Mouse (Mus musculus) kidney, postnatal 25 days (tissue): ENCODE results near the gene Lpo.

Experiments
- DNase-seq, 2 experiments: peaks; one replicate each; pipeline ENCODE4 v3.0.0; 2021; ENCODE audit warnings: mixed read lengths in 2 of 2

Lpo gene

DNA sequence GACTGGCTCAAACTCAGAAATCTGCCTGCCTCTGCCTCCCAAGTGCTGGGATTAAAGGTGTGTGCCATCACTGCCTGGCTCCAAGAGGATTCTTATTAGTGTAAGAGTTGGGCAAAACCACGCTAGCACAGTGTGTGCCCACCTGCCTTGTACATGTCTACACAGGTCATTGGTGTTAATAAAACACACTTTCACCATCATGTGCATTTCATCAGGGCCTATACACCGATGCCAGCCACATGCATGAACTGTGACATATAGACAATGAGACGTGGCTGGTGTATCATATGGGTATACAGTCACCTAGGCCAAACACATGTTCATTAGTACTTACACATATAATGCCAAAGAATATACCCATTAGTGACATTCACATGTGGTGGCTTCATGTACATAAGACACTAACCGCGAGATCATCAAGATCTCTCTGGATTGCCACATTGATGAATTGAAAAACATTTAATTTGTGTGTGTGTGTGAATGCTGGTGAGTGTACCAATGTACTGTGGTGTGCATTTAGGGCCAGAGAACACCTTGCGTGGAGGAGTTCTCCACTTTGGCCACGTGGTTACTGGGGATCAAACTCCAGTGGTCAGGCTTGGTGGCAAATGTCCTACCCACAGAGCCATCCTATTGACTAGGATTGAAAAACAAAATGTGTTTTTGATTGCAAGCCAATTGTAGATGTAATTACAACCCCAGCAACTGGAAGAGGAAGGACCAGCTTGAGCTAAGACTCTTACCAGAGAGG is 69.8 kb downstream of the Lpo start:
- DNase-seq = no peak

DNA sequence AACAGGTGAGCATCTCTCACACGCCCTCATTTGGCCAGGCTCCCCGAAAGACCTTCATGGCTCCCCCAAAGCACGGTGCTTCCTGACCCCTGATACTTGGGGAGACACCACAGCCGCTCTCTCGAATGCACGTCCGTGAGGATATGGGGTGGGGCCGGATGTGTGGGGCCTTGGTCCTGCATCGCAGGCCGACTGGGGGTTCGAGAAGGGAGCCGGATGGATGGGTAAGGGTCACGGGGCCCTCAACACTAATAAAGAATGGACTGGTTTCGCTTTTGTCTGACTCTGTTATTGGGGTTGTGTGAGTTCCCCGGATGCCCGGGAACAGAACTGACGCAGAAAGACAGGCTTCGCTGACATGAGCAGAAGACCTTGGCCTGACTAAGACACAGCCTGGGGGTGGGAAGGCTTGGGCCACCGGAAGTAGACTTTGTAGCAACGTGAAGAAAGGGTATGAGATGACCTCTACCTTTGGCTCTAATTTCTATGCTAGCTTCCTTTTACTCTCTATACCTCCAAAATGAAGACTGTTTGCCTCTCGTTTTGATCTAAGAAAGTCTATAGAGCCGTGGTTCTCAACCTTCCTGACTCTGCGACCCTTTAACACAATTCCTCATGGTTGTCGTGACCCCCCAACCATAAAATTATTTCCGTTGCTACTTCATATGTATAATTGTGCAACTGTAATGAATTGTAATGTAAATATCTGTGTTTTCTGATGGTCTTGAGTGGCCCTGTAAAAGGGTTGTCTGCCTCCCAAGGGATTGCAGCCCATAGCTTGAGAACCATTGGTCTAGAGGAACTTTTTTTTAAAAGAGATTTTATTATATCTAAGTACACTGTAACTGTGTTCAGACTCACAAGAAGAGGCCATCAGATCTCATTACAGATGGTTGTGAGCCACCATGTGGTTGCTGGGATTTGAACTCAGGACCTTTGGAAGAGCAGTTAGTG is 70.8 kb downstream of the Lpo start:
- DNase-seq = no peak
